ENCODE assay signal across 7 mouse cellular contexts in genomic region chr11:112010848-112011247, GRCm38 (mm10).
DNase-seq lines count a peak whose midpoint lies in the region; ATAC-seq and TF ChIP-seq lines count a peak whose summit lies in the region.
"Not testable (repeated sequence)": the region's sequence is repeated elsewhere in the genome, so short reads cannot be mapped to it uniquely, and the experiment has no call there.

No protein-coding gene starts in this region.

- peak; percentile 87 for ATAC-seq in forebrain, embryonic 12.5 days (ENCODE audit: low FRiP score)
- ATAC-seq in heart, embryonic 15.5 days (replicated peaks; ENCODE audit: insufficient number of reproducible peaks, insufficient read depth, low FRiP score, low read depth): peak; percentile 55; the same call in 1 of the 2 replicates
- ATAC-seq in hindbrain, embryonic 16.5 days: peak; percentile 76; the same call in 1 of the 2 replicates
- ATAC-seq in kidney, postnatal 0 days (replicated peaks; ENCODE audit: low FRiP score, low read depth): peak; percentile 77; the same call in 1 of the 2 replicates
- peak; percentile 43; the same call in 1 of the 2 replicates for ATAC-seq in liver, embryonic 13.5 days (ENCODE audit: low read depth)
- 0 out of 2 replicates have a peak, but pooled peaks have one; percentile 70 for ATAC-seq in midbrain, embryonic 15.5 days (replicated peaks)
- peak; percentile 83 for ATAC-seq in stomach, embryonic 14.5 days (ENCODE audit: insufficient number of reproducible peaks, insufficient read depth, low FRiP score, low read depth)

- H3K4me2 ChIP-seq in forebrain, embryonic 12.5 days; heart, embryonic 15.5 days; hindbrain, embryonic 16.5 days (ENCODE audit: low read length); kidney, postnatal 0 days (ENCODE audit: low read length); liver, embryonic 13.5 days; midbrain, embryonic 15.5 days; stomach, embryonic 14.5 days (replicated peaks; ENCODE audit: low read depth, low read length): not testable (repeated sequence)

- H3K4me3 ChIP-seq in forebrain, embryonic 12.5 days (replicated peaks); heart, embryonic 15.5 days; hindbrain, embryonic 16.5 days (ENCODE audit: low read length); kidney, postnatal 0 days (replicated peaks; ENCODE audit: low read depth, low read length); liver, embryonic 13.5 days (replicated peaks); midbrain, embryonic 15.5 days; stomach, embryonic 14.5 days (ENCODE audit: low read depth, low read length): not testable (repeated sequence)

- TF ChIP-seq CTCF in kidney, postnatal 0 days (IDR thresholded peaks at IDR 0.05; ENCODE audit: low read depth): not testable (repeated sequence)

- not testable (repeated sequence) for H3K27ac ChIP-seq in forebrain, embryonic 12.5 days; heart, embryonic 15.5 days; hindbrain, embryonic 16.5 days (ENCODE audit: low read depth, low read length); kidney, postnatal 0 days; liver, embryonic 13.5 days; midbrain, embryonic 15.5 days; stomach, embryonic 14.5 days (ENCODE audit: low read length)

- H3K4me1 ChIP-seq in forebrain, embryonic 12.5 days; heart, embryonic 15.5 days (replicated peaks); hindbrain, embryonic 16.5 days (ENCODE audit: control insufficient read depth, insufficient read depth, low read depth, low read length); kidney, postnatal 0 days (replicated peaks; ENCODE audit: insufficient read depth, low read length); liver, embryonic 13.5 days (replicated peaks); midbrain, embryonic 15.5 days; stomach, embryonic 14.5 days (ENCODE audit: control insufficient read depth, insufficient read depth, low read length): not testable (repeated sequence)

- not testable (repeated sequence) for DNase-seq in kidney, postnatal 0 days (ENCODE audit: low spot score); liver, embryonic 13.5 days

- H3K27me3 ChIP-seq in forebrain, embryonic 12.5 days; heart, embryonic 15.5 days; hindbrain, embryonic 16.5 days (replicated peaks; ENCODE audit: control insufficient read depth, insufficient read depth, low read length); kidney, postnatal 0 days (ENCODE audit: insufficient read depth, low read length); liver, embryonic 13.5 days; midbrain, embryonic 15.5 days (replicated peaks); stomach, embryonic 14.5 days (ENCODE audit: control insufficient read depth, insufficient read depth, low read length): not testable (repeated sequence)

- WGBS in forebrain, embryonic 12.5 days: 88% methylated on average over 1 of the region's 2 CpGs
- WGBS in heart, embryonic 15.5 days: 70% methylated on average over 1 of the region's 2 CpGs
- no CpG with 5 or more reads among the region's 2 CpGs for WGBS in hindbrain, embryonic 16.5 days
- no CpG with 5 or more reads among the region's 2 CpGs for WGBS in kidney, postnatal 0 days
- 90% methylated on average over 1 of the region's 2 CpGs for WGBS in liver, embryonic 13.5 days (ENCODE audit: insufficient replicate concordance)
- WGBS in midbrain, embryonic 15.5 days: 87% methylated on average over 1 of the region's 2 CpGs
- WGBS in stomach, embryonic 14.5 days: no CpG with 5 or more reads among the region's 2 CpGs

- H3K36me3 ChIP-seq in forebrain, embryonic 12.5 days (replicated peaks); heart, embryonic 15.5 days; hindbrain, embryonic 16.5 days (ENCODE audit: control insufficient read depth, insufficient read depth, low read length); kidney, postnatal 0 days (ENCODE audit: insufficient read depth, low read length); liver, embryonic 13.5 days; midbrain, embryonic 15.5 days (replicated peaks); stomach, embryonic 14.5 days (ENCODE audit: control insufficient read depth, insufficient read depth, low read length): not testable (repeated sequence)

- not testable (repeated sequence) for H3K9me3 ChIP-seq in forebrain, embryonic 12.5 days; heart, embryonic 15.5 days (replicated peaks); hindbrain, embryonic 16.5 days (ENCODE audit: control insufficient read depth, low read length); kidney, postnatal 0 days (replicated peaks; ENCODE audit: low read length); liver, embryonic 13.5 days (replicated peaks); midbrain, embryonic 15.5 days; stomach, embryonic 14.5 days (ENCODE audit: control insufficient read depth, low read depth, low read length)

- H3K9ac ChIP-seq in forebrain, embryonic 12.5 days; heart, embryonic 15.5 days; hindbrain, embryonic 16.5 days (ENCODE audit: low read depth, low read length); kidney, postnatal 0 days (ENCODE audit: low read depth, low read length); liver, embryonic 13.5 days; midbrain, embryonic 15.5 days; stomach, embryonic 14.5 days (replicated peaks; ENCODE audit: low read depth, low read length): not testable (repeated sequence)
